Mouse (Mus musculus): ENCODE data around the gene Kcnmb2. TPM values are rescaled to one million over a fixed set of nuclear protein-coding genes. Genes with fewer than 3 reads are reported as not detected.

The Kcnmb2 gene
- 11.7 TPM for polyA plus RNA-seq (2014; fragmentation: Illumina TruSeq; extraction: RNeasy Lipid Tissue Mini Kit (QIAGEN cat#74804); ENCODE audit: low read depth, low replicate concordance)

DNA sequence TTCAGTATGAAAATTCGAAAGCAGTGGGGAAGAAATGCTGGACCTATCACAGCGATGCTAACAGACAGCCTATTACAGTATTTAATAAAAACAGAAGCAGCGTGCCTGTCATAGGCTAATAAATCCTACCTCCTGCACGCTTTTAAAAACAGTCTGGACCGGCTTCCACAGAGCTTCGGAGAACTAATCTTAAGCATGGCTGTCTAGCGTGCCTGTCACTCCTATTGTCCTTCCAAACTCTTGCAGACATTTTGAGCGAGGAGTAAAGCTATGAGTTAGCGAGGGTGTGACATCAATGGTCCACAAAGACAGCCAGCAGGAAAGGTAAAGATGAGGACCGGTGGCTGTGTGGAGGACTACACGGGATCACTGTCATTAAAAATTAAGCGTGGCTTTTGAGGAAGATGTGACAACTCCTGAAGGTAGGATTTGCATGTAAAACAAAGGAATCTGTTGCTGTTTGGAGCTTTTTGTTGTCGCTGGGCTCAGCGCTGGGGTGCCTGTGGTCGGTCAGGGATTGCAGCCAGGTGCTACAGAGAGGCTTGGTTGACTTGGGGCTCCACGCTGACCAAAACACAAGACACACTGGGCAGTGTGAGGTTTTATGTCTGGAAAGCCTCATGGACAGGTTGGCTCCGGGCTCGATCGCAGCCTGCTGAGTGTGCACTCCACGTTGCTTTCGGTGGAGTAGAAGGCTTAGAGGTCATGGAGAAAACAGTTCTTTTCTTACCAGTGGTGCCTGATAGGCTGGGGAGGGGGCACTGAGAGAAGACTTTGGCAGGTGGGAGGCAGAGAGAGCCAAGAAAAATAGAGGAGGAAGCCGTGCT lies at the start of gene Kcnmb2:
Gene Kcnmb2, plus strand, starts transcription at position 4 of the 827 bp plus-strand sequence.

